Mouse (Mus musculus) CH12.LX (cell line): ENCODE results near the gene Pck2. TPM values are rescaled to one million over a fixed set of nuclear protein-coding genes. Genes with fewer than 3 reads are reported as not detected.

Source experiments
- DNase-seq: peaks from one replicate; pipeline ENCODE4 v3.0.0-alpha.2; 2013; ENCODE audit errors: extremely low read depth
- H3K27ac ChIP-seq: 2 replicates; pipeline ENCODE4 v1.5.1; 2012; ENCODE audit warnings: low read depth, mild to moderate bottlenecking, control low read depth, moderate library complexity; ENCODE audit not compliant: insufficient read depth
- H3K27me3 ChIP-seq: replicated peaks from 2 replicates; pipeline ENCODE3; 2012; ENCODE audit warnings: inconsistent platforms
- H3K36me3 ChIP-seq, 2 experiments: replicated peaks in 1 of 2; 2 replicates each; pipeline versions ENCODE3 to v1.6.1; 2012; ENCODE audit warnings: inconsistent platforms in 1 of 2, low read length in 1 of 2, mild to moderate bottlenecking in 1 of 2, mixed read lengths in 1 of 2, moderate library complexity in 1 of 2; ENCODE audit not compliant: control insufficient read depth in 1 of 2, insufficient read depth in 1 of 2
- H3K4me1 ChIP-seq, 2 experiments: 2 replicates each; pipeline ENCODE4 v1.6.1; 2012; ENCODE audit warnings: inconsistent platforms in 1 of 2, moderate library complexity in 1 of 2; ENCODE audit not compliant: insufficient read depth in 2 of 2, control insufficient read depth in 1 of 2
- H3K4me2 ChIP-seq: 2 replicates; pipeline ENCODE4 v1.6.1; 2012; ENCODE audit warnings: low read depth, mild to moderate bottlenecking, control low read depth; ENCODE audit not compliant: poor library complexity, insufficient read depth, severe bottlenecking
- H3K4me3 ChIP-seq, 3 experiments: fragments of 150-350 bp in 1 of 3; sonication (generic) in 1 of 3; replicated peaks in 1 of 3; 2 replicates each; pipeline versions ENCODE3 to v1.5.1; 2011 to 2012; ENCODE audit warnings: low read depth in 2 of 3, low read length in 2 of 3, mild to moderate bottlenecking in 2 of 3, moderate library complexity in 2 of 3, control low read depth in 1 of 3, improper control_type of control experiment in 1 of 3, inconsistent platforms in 1 of 3, mixed read lengths in 1 of 3; ENCODE audit not compliant: poor library complexity in 1 of 3
- H3K79me2 ChIP-seq: replicated peaks from 2 replicates; pipeline ENCODE4 v1.6.1; 2012; ENCODE audit warnings: mild to moderate bottlenecking, moderate library complexity; ENCODE audit not compliant: control insufficient read depth, poor library complexity, insufficient read depth, severe bottlenecking; ENCODE audit errors: extremely low read depth
- H3K9ac ChIP-seq: 2 replicates; pipeline ENCODE4 v1.6.1; 2012; ENCODE audit warnings: low read depth, mild to moderate bottlenecking, control low read depth, moderate library complexity; ENCODE audit not compliant: insufficient read depth
- H3K9me3 ChIP-seq: replicated peaks from 2 replicates; pipeline ENCODE3; 2012; ENCODE audit warnings: low read length, inconsistent platforms, mixed read lengths
- BHLHE40 ChIP-seq: IDR thresholded peaks from 2 replicates; pipeline ENCODE4 v1.6.1; 2011; ENCODE audit warnings: mild to moderate bottlenecking, low read depth, low read length, improper control_type of control experiment
- CHD1 ChIP-seq: IDR thresholded peaks from 2 replicates; pipeline ENCODE4 v1.6.1; 2012; ENCODE audit warnings: low read depth, low read length, improper control_type of control experiment, inconsistent platforms
- CHD2 ChIP-seq: IDR thresholded peaks from 2 replicates; pipeline ENCODE4 v1.6.1; 2011; ENCODE audit warnings: low read length, improper control_type of control experiment
- CTCF ChIP-seq, 2 experiments: IDR thresholded peaks in 1 of 2; conservative IDR thresholded peaks in 1 of 2; 2 replicates each; pipeline ENCODE4 v1.5.1; 2011 to 2012; ENCODE audit warnings: low read depth in 2 of 2, low read length in 2 of 2, improper control_type of control experiment in 1 of 2, inconsistent platforms in 1 of 2, mild to moderate bottlenecking in 1 of 2, moderate library complexity in 1 of 2
- E2F4 ChIP-seq: IDR thresholded peaks from 2 replicates; pipeline ENCODE4 v1.6.1; 2011; ENCODE audit warnings: low read depth, low read length, improper control_type of control experiment; ENCODE audit not compliant: insufficient replicate concordance
- ELF1 ChIP-seq: IDR thresholded peaks from 2 replicates; pipeline ENCODE4 v1.6.1; 2014; ENCODE audit warnings: low read depth, mild to moderate bottlenecking, inconsistent platforms, low read length, improper control_type of control experiment
- EP300 ChIP-seq: IDR thresholded peaks from 2 replicates; pipeline ENCODE4 v1.6.1; 2011; ENCODE audit warnings: low read length, improper control_type of control experiment
- ETS1 ChIP-seq: conservative IDR thresholded peaks from 2 replicates; pipeline ENCODE4 v1.6.1; 2012; ENCODE audit warnings: low read depth, mild to moderate bottlenecking, inconsistent platforms, low read length, improper control_type of control experiment, moderate library complexity
- GABPA ChIP-seq: IDR thresholded peaks from 2 replicates; pipeline ENCODE4 v1.6.1; 2012; ENCODE audit warnings: low read depth, low read length, improper control_type of control experiment, inconsistent platforms; ENCODE audit not compliant: insufficient replicate concordance
- HCFC1 ChIP-seq: IDR thresholded peaks from 2 replicates; pipeline ENCODE4 v1.6.1; 2012; ENCODE audit warnings: low read depth, mild to moderate bottlenecking, inconsistent platforms, low read length, improper control_type of control experiment
- IRF4 ChIP-seq: IDR thresholded peaks from 2 replicates; pipeline ENCODE4 v1.6.1; 2014; ENCODE audit warnings: low read depth, mild to moderate bottlenecking, inconsistent platforms, low read length, improper control_type of control experiment
- JUN ChIP-seq: IDR thresholded peaks from 2 replicates; pipeline ENCODE4 v1.6.1; 2011; ENCODE audit warnings: low read depth, mild to moderate bottlenecking, low read length, improper control_type of control experiment, moderate library complexity; ENCODE audit not compliant: insufficient read depth
- JUND ChIP-seq: conservative IDR thresholded peaks from 2 replicates; pipeline ENCODE4 v1.6.1; 2011; ENCODE audit warnings: low read depth, low read length, improper control_type of control experiment
- KAT2A ChIP-seq: IDR thresholded peaks from 2 replicates; pipeline ENCODE4 v1.6.1; 2012; ENCODE audit warnings: low read length, improper control_type of control experiment, inconsistent platforms; ENCODE audit not compliant: insufficient replicate concordance
- MAFK ChIP-seq: IDR thresholded peaks from 2 replicates; pipeline ENCODE4 v1.6.1; 2011; ENCODE audit warnings: low read length, improper control_type of control experiment; ENCODE audit not compliant: insufficient replicate concordance
- MAX ChIP-seq: IDR thresholded peaks from 2 replicates; pipeline ENCODE4 v1.6.1; 2011; ENCODE audit warnings: low read length, improper control_type of control experiment
- MAZ ChIP-seq: IDR thresholded peaks from 2 replicates; pipeline ENCODE4 v1.6.1; 2012; ENCODE audit warnings: low read depth, mild to moderate bottlenecking, inconsistent platforms, low read length, improper control_type of control experiment, moderate library complexity
- MEF2A ChIP-seq: IDR thresholded peaks from 2 replicates; pipeline ENCODE4 v1.6.1; 2014; ENCODE audit warnings: low read depth, mild to moderate bottlenecking, inconsistent platforms, low read length, improper control_type of control experiment, borderline replicate concordance
- MXI1 ChIP-seq: IDR thresholded peaks from 2 replicates; pipeline ENCODE4 v1.6.1; 2011; ENCODE audit warnings: mild to moderate bottlenecking, low read depth, low read length, improper control_type of control experiment
- MYC ChIP-seq: IDR thresholded peaks from 2 replicates; pipeline ENCODE4 v1.6.1; 2011; ENCODE audit warnings: low read depth, mild to moderate bottlenecking, improper control_type of control experiment, low read length
- NELFE ChIP-seq: IDR thresholded peaks from 2 replicates; pipeline ENCODE4 v1.6.1; 2011; ENCODE audit warnings: low read depth, low read length, improper control_type of control experiment
- NRF1 ChIP-seq: IDR thresholded peaks from 2 replicates; pipeline ENCODE4 v1.6.1; 2014; ENCODE audit warnings: low read depth, mild to moderate bottlenecking, inconsistent platforms, low read length, improper control_type of control experiment, moderate library complexity
- PAX5 ChIP-seq: IDR thresholded peaks from 2 replicates; pipeline ENCODE4 v1.6.1; 2012; ENCODE audit warnings: low read length, inconsistent platforms, mixed read lengths
- POLR2A ChIP-seq: IDR thresholded peaks from 2 replicates; pipeline ENCODE4 v1.6.1; 2011; ENCODE audit warnings: low read depth, mild to moderate bottlenecking, improper control_type of control experiment, low read length
- POLR2AphosphoS2 ChIP-seq: IDR thresholded peaks from 2 replicates; pipeline ENCODE4 v1.6.1; 2011; ENCODE audit warnings: low read depth, low read length, improper control_type of control experiment
- RAD21 ChIP-seq: IDR thresholded peaks from 2 replicates; pipeline ENCODE4 v1.6.1; 2011; ENCODE audit warnings: low read depth, mild to moderate bottlenecking, low read length, improper control_type of control experiment, moderate library complexity
- RCOR1 ChIP-seq: conservative IDR thresholded peaks from 2 replicates; pipeline ENCODE4 v1.6.1; 2012; ENCODE audit warnings: low read depth, mild to moderate bottlenecking, inconsistent platforms, low read length, improper control_type of control experiment
- SIN3A ChIP-seq: IDR thresholded peaks from 2 replicates; pipeline ENCODE4 v1.6.1; 2012; ENCODE audit warnings: low read length, improper control_type of control experiment, inconsistent platforms
- SMC3 ChIP-seq: IDR thresholded peaks from 2 replicates; pipeline ENCODE4 v1.6.1; 2011; ENCODE audit warnings: low read depth, low read length, improper control_type of control experiment
- TBP ChIP-seq: conservative IDR thresholded peaks from 2 replicates; pipeline ENCODE4 v1.6.1; 2011; ENCODE audit warnings: low read depth, low read length, improper control_type of control experiment
- TCF12 ChIP-seq: IDR thresholded peaks from 2 replicates; pipeline ENCODE4 v1.6.1; 2014; ENCODE audit warnings: low read depth, mild to moderate bottlenecking, inconsistent platforms, low read length, improper control_type of control experiment
- UBTF ChIP-seq: IDR thresholded peaks from 2 replicates; pipeline ENCODE4 v1.6.1; 2012; ENCODE audit warnings: low read depth, mild to moderate bottlenecking, inconsistent platforms, low read length, improper control_type of control experiment, moderate library complexity
- USF1 ChIP-seq: IDR thresholded peaks from 2 replicates; pipeline ENCODE4 v1.6.1; 2014; ENCODE audit warnings: low read depth, mild to moderate bottlenecking, inconsistent platforms, low read length, improper control_type of control experiment
- USF2 ChIP-seq: conservative IDR thresholded peaks from 2 replicates; pipeline ENCODE4 v1.6.1; 2011; ENCODE audit warnings: low read depth, low read length, improper control_type of control experiment
- ZC3H11A ChIP-seq: IDR thresholded peaks from 2 replicates; pipeline ENCODE4 v1.6.1; 2012; ENCODE audit warnings: low read depth, mild to moderate bottlenecking, inconsistent platforms, low read length, improper control_type of control experiment
- ZKSCAN1 ChIP-seq: IDR thresholded peaks from 2 replicates; pipeline ENCODE4 v1.6.1; 2012; ENCODE audit warnings: low read depth, inconsistent platforms, low read length, improper control_type of control experiment, borderline replicate concordance
- ZMIZ1 ChIP-seq: IDR thresholded peaks from 2 replicates; pipeline ENCODE4 v1.6.1; 2012; ENCODE audit warnings: low read depth, mild to moderate bottlenecking, inconsistent platforms, low read length, improper control_type of control experiment
- ZNF384 ChIP-seq: IDR thresholded peaks from 2 replicates; pipeline ENCODE4 v1.6.1; 2012; ENCODE audit warnings: low read depth, low read length, improper control_type of control experiment, inconsistent platforms
- dilution Hi-C: fragments of 300-500 bp; cut with MboI; formaldehyde crosslinking; loops from 2 replicates; pipeline ENCODE4 v1.14.3; 2020; ENCODE audit warnings: low sequenced_read_pairs; ENCODE audit not compliant: extremely low pct_unique_long_range_greater_than_20kb, extremely low pct_ligation_motif_present
- in situ Hi-C: fragments of 300-500 bp; cut with MboI; formaldehyde crosslinking; loops from 3 replicates; pipeline ENCODE4 v1.14.3; 2019; ENCODE audit warnings: low sequenced_read_pairs, low pct_ligation_motif_present, low pct_unique_long_range_greater_than_20kb, mixed read lengths
- polyA plus RNA-seq: library from polyadenylated mRNA; unstranded; fragments of >175 nt; gene quantifications from 2 replicates; pipeline ENCODE4 v1.2.1, GENCODE M21; 2012; ENCODE audit warnings: low read depth; ENCODE audit not compliant: insufficient read length
- total RNA-seq, 2 experiments: library from RNA; depleted of rRNA; stranded (reverse); fragments of 300-350 nt in 1 of 2; fragments of >200 nt in 1 of 2; gene quantifications; 2 replicates each; pipeline ENCODE4 v1.2.3; 2012 to 2014

Pck2 gene
- total and polyA plus RNA-seq, 3 experiments, result 120 to 286 (median 144) TPM

DNA sequence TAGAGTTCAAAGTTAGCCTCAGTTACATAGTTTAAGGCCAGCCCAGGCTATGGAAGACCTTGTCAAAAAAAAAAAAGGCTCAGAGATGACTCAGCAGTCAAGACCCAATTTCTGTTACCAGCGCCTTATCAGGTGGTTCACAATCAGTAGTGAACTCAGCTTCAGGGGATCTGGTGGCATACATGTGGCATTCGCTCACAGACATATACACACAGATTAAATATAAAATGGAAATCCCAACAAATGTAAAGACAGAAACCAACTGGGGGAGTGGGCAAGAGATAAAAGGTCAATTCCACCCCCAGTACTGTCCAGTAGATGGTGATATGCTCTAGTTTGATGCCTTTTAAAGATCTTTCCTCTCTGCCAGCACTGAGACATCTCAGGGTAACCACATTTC, 46.1 kb downstream of the Pck2 start:
- peak overlapping the region; percentile 83 for H3K27ac ChIP-seq
- H3K36me3 ChIP-seq, result peaks cover 24 to 52% of the 10 kb centered on the region in 2 experiments
- in situ Hi-C loops, result no loop called here
- H3K4me2 ChIP-seq, result no peak overlapping the region
- no peak for DNase-seq
- no peaks in the 10 kb centered on the region for H3K27me3 ChIP-seq
- dilution Hi-C loops, result no loop called here
- no peak overlapping the region for H3K4me3 ChIP-seq
- no peaks in the 10 kb centered on the region for H3K9me3 ChIP-seq
- H3K79me2 ChIP-seq, result peaks cover 23% of the 10 kb centered on the region
- H3K9ac ChIP-seq, result no peak overlapping the region
- H3K4me1 ChIP-seq, result peaks cover 8 to 57% of the 10 kb centered on the region in 2 experiments
- TF ChIP-seq JUND (no peak), JUN (no peak), CHD2 (no peak), RAD21 (peak; percentile 43), CHD1 (no peak), PAX5 (no peak), E2F4 (no peak), MAFK (peak; percentile 69; the same call in 1 of the 2 replicates), IRF4 (no peak), SIN3A (no peak), MEF2A (no peak), CTCF (conservative IDR thresholded peaks at IDR 0.05 in 1 of 2, IDR thresholded peaks at IDR 0.05 in 1 of 2; ENCODE audit: low read depth in 2 of 2, low read length in 2 of 2) (peak in 1 of 2 experiments; percentile 59; a peak in 2 of 4 replicates), NELFE (no peak), ZNF384 (peak; percentile 82), KAT2A (no peak), UBTF (no peak), POLR2A (0 out of 2 replicates have a peak, but pooled peaks have one; percentile 19), ZKSCAN1 (no peak), HCFC1 (no peak), NRF1 (no peak), TCF12 (no peak), ETS1 (no peak), SMC3 (peak; percentile 19; the same call in 1 of the 2 replicates), ZC3H11A (no peak), ZMIZ1 (no peak), BHLHE40 (no peak), USF2 (no peak), EP300 (no peak), RCOR1 (no peak), MXI1 (no peak), GABPA (no peak), TBP (no peak), POLR2AphosphoS2 (no peak), USF1 (no peak), ELF1 (no peak), MAX (no peak), MYC (peak; percentile 41; the same call in 1 of the 2 replicates), MAZ (no peak)
